ENCODE assay signal across 15 mouse cellular contexts in genomic region chr17:5165201-5165825, GRCm38 (mm10).
DNase-seq lines count a peak whose midpoint lies in the region; ATAC-seq and TF ChIP-seq lines count a peak whose summit lies in the region.
"Had no signal": no experiment of that assay in that cellular context is flagged by ENCODE, and none has a peak within 500 bp of the region (broad histone marks: within the 10 kb centered on the region; RNA-seq: fewer than 3 reads in every experiment).

No protein-coding gene starts in this region.

- WGBS in embryonic facial prominence, embryonic 15.5 days = 75% methylated on average over 15 of the region's 15 CpGs
- 10% methylated on average over 15 of the region's 15 CpGs for WGBS in thymus, adult 2 months
- WGBS in liver, embryonic 11.5 days = 83% methylated on average over 15 of the region's 15 CpGs

- peaks cover 17% of the 10 kb centered on the region; the same call in 1 of the 2 replicates for H3K4me1 ChIP-seq in embryonic facial prominence, embryonic 15.5 days
- H3K4me1 ChIP-seq in thymus, adult 2 months (replicated peaks; ENCODE audit: control insufficient read depth, insufficient read depth, low read length) = peaks cover 30% of the 10 kb centered on the region
- H3K4me1 ChIP-seq in liver, embryonic 11.5 days (replicated peaks; ENCODE audit: control insufficient read depth, insufficient read depth, low read length) = no peaks in the 10 kb centered on the region

- no peak overlapping the region for H3K4me3 ChIP-seq in embryonic facial prominence, embryonic 15.5 days (replicated peaks)
- peak overlapping the region; percentile 47 for H3K4me3 ChIP-seq in thymus, adult 2 months (ENCODE audit: control insufficient read depth, insufficient read depth, low read length)
- H3K4me3 ChIP-seq in liver, embryonic 11.5 days (ENCODE audit: low read depth, low read length) = no peak overlapping the region
- H3K4me3 ChIP-seq: embryonic facial prominence, embryonic 13.5 days; heart, adult 2 months; midbrain, embryonic 13.5 days had no signal

- H3K36me3 ChIP-seq in embryonic facial prominence, embryonic 15.5 days = no peaks in the 10 kb centered on the region
- no peaks in the 10 kb centered on the region for H3K36me3 ChIP-seq in thymus, adult 2 months (ENCODE audit: control insufficient read depth, insufficient read depth, low read length)
- no peaks in the 10 kb centered on the region for H3K36me3 ChIP-seq in liver, embryonic 11.5 days (ENCODE audit: control insufficient read depth, insufficient read depth, low read length)
- H3K36me3 ChIP-seq: embryonic facial prominence, embryonic 13.5 days; midbrain, embryonic 13.5 days had no signal

- peak; percentile 65 for ATAC-seq in CD4-positive, CD25-positive, alpha-beta regulatory T cell, adult 4 months
- 0 out of 2 replicates have a peak, but pooled peaks have one; percentile 31 for ATAC-seq in embryonic facial prominence, embryonic 15.5 days (ENCODE audit: insufficient number of reproducible peaks, low FRiP score, low TSS enrichment, low read depth)
- no peak for ATAC-seq in liver, embryonic 11.5 days (replicated peaks; ENCODE audit: low FRiP score)
- ATAC-seq in cerebellum, adult (ENCODE audit: insufficient number of reproducible peaks, low FRiP score, low TSS enrichment) = no peak

- H3K9ac ChIP-seq in embryonic facial prominence, embryonic 15.5 days = no peak overlapping the region
- no peak overlapping the region for H3K9ac ChIP-seq in liver, embryonic 11.5 days (ENCODE audit: low read depth, low read length)
- H3K9ac ChIP-seq: embryonic facial prominence, embryonic 13.5 days; lung, embryonic 14.5 days; midbrain, embryonic 13.5 days had no signal

- no peak for TF ChIP-seq CTCF in thymus, adult 2 months (IDR thresholded peaks at IDR 0.05; ENCODE audit: borderline replicate concordance, control insufficient read depth, extremely low read depth, insufficient read depth, low read length, poor library complexity)

- no peak overlapping the region for H3K27ac ChIP-seq in embryonic facial prominence, embryonic 15.5 days (replicated peaks)
- peak overlapping the region; percentile 74 for H3K27ac ChIP-seq in thymus, adult 2 months (ENCODE audit: control insufficient read depth, insufficient read depth, low read length)
- H3K27ac ChIP-seq in liver, embryonic 11.5 days (ENCODE audit: low read depth, low read length) = no peak overlapping the region
- H3K27ac ChIP-seq: embryonic facial prominence, embryonic 13.5 days; heart, adult 2 months; midbrain, embryonic 13.5 days had no signal

- DNase-seq in left cerebral cortex, adult 18-20 months (ENCODE audit: low spot score in 2 of 2) = peak; percentile 32 to 53
- no peak for DNase-seq in left cerebral cortex, adult 8-10 months (ENCODE audit: low spot score in 2 of 2)
- DNase-seq in thymus, adult 2 months = peak; percentile 32
- no peak for DNase-seq in liver, embryonic 11.5 days (ENCODE audit: low spot score)
- DNase-seq in kidney, postnatal 4 days = no peak
- DNase-seq: cerebellum, adult 11 months; heart, adult 2 months; kidney, postnatal 10 days; lung, embryonic 14.5 days; spleen, adult 18-20 months had no signal

- no peak for TF ChIP-seq POLR2A in thymus, adult 2 months (IDR thresholded peaks at IDR 0.05; ENCODE audit: control insufficient read depth, extremely low read depth, insufficient read depth, low read length, poor library complexity)

- H3K4me2 ChIP-seq in embryonic facial prominence, embryonic 15.5 days (replicated peaks) = no peak overlapping the region
- H3K4me2 ChIP-seq in liver, embryonic 11.5 days = no peak overlapping the region
- H3K4me2 ChIP-seq: embryonic facial prominence, embryonic 13.5 days; lung, embryonic 14.5 days; midbrain, embryonic 13.5 days had no signal

- no peaks in the 10 kb centered on the region for H3K9me3 ChIP-seq in embryonic facial prominence, embryonic 15.5 days (replicated peaks)
- no peaks in the 10 kb centered on the region for H3K9me3 ChIP-seq in liver, embryonic 11.5 days (ENCODE audit: control insufficient read depth, low read length)
- H3K9me3 ChIP-seq: embryonic facial prominence, embryonic 13.5 days; midbrain, embryonic 13.5 days had no signal

- H3K27me3 ChIP-seq in embryonic facial prominence, embryonic 15.5 days = no peaks in the 10 kb centered on the region
- H3K27me3 ChIP-seq in thymus, adult 2 months (ENCODE audit: control insufficient read depth, insufficient read depth, low read length) = no peaks in the 10 kb centered on the region
- H3K27me3 ChIP-seq in liver, embryonic 11.5 days (replicated peaks; ENCODE audit: control insufficient read depth, insufficient read depth, low read length) = no peaks in the 10 kb centered on the region
- H3K27me3 ChIP-seq: embryonic facial prominence, embryonic 13.5 days; midbrain, embryonic 13.5 days had no signal

Comparison
In these comparisons a context has a peak if more than half of its experiments do, and no peak if none do; other contexts are left out.
1. DNase-seq: peak in left cerebral cortex, adult 18-20 months (2 of 2) and thymus, adult 2 months (single experiment); none in left cerebral cortex, adult 8-10 months (0 of 2), liver, embryonic 11.5 days (single experiment) and kidney, postnatal 4 days (0 of 2).
2. ATAC-seq: peak in CD4-positive, CD25-positive, alpha-beta regulatory T cell, adult 4 months (single experiment) and embryonic facial prominence, embryonic 15.5 days (single experiment); none in liver, embryonic 11.5 days (single experiment) and cerebellum, adult (single experiment).